In the genomic region with DNA sequence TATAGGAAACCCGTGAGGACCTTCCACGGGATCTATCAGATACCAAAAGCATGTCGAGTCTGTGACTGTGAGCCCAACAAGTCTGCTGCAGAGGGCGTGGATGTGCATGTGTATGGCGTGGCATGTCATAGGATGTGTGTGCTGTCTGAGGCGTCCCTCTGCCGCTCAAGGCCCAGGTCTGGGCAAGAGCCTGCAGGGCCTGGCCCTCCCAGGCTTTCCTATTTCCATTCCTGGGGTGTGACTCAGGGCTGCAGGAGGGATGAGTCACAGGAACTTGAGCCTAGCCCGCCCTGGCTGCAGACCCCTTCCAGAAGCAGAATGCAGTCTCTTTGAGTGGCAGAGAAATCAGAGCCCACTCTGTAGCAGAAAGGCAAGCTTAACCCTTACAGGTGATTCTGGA, we compare ENCODE assay signal across 8 mouse cellular contexts. TPM values are rescaled to one million over a fixed set of nuclear protein-coding genes. Genes with fewer than 3 reads are reported as not detected.
A peak's percentile ranks its signal among the peaks of the same experiment; 100 is the strongest.
DNase-seq lines count a peak whose midpoint lies in the region; ATAC-seq and TF ChIP-seq lines count a peak whose summit lies in the region.

No protein-coding gene starts in this region.

- ATAC-seq in kidney, embryonic 16.5 days (ENCODE audit: low FRiP score, low TSS enrichment): no peak
- no peak for ATAC-seq in hindbrain, embryonic 13.5 days (ENCODE audit: low FRiP score)
- ATAC-seq in midbrain, postnatal 0 days (ENCODE audit: low FRiP score): no peak

- TF ChIP-seq CTCF in CH12.LX (conservative IDR thresholded peaks at IDR 0.05 in 1 of 2, IDR thresholded peaks at IDR 0.05 in 1 of 2; ENCODE audit: low read depth in 2 of 2, low read length in 2 of 2): no peak
- TF ChIP-seq CTCF in midbrain, postnatal 0 days (IDR thresholded peaks at IDR 0.05): no peak

- no peak for TF ChIP-seq POLR2A in CH12.LX (IDR thresholded peaks at IDR 0.05; ENCODE audit: low read depth, low read length)

- in situ Hi-C loops in CH12.LX (cut with MboI; ENCODE audit: low pct_ligation_motif_present, low pct_unique_long_range_greater_than_20kb, low sequenced_read_pairs): no loop called here

- H3K4me2 ChIP-seq in kidney, embryonic 16.5 days (replicated peaks; ENCODE audit: low read depth, low read length): no peak overlapping the region
- H3K4me2 ChIP-seq in CH12.LX (ENCODE audit: insufficient read depth, low read depth, poor library complexity, severe bottlenecking): no peak overlapping the region
- peak overlapping the region; percentile 75 for H3K4me2 ChIP-seq in hindbrain, embryonic 13.5 days
- peak overlapping the region; percentile 96 for H3K4me2 ChIP-seq in midbrain, postnatal 0 days (ENCODE audit: low read depth, low read length, poor library complexity, severe bottlenecking)

- no peak overlapping the region for H3K9ac ChIP-seq in kidney, embryonic 16.5 days (replicated peaks; ENCODE audit: low read length)
- H3K9ac ChIP-seq in CH12.LX (ENCODE audit: insufficient read depth, low read depth): no peak overlapping the region
- peak overlapping the region; percentile 75 for H3K9ac ChIP-seq in hindbrain, embryonic 13.5 days
- no peak overlapping the region for H3K9ac ChIP-seq in midbrain, postnatal 0 days (replicated peaks; ENCODE audit: low read length, poor library complexity, severe bottlenecking)

- H3K9me3 ChIP-seq in kidney, embryonic 16.5 days (ENCODE audit: low read length): no peaks in the 10 kb centered on the region
- no peaks in the 10 kb centered on the region for H3K9me3 ChIP-seq in CH12.LX (replicated peaks; ENCODE audit: low read length)
- H3K9me3 ChIP-seq in embryonic facial prominence, embryonic 10.5 days: no peaks in the 10 kb centered on the region
- no peaks in the 10 kb centered on the region for H3K9me3 ChIP-seq in hindbrain, embryonic 13.5 days
- H3K9me3 ChIP-seq in midbrain, postnatal 0 days (ENCODE audit: low read length): no peaks in the 10 kb centered on the region

- H3K27me3 ChIP-seq in kidney, embryonic 16.5 days (ENCODE audit: insufficient read depth, low read length): no peaks in the 10 kb centered on the region
- no peaks in the 10 kb centered on the region for H3K27me3 ChIP-seq in CH12.LX (replicated peaks)
- H3K27me3 ChIP-seq in embryonic facial prominence, embryonic 10.5 days (replicated peaks; ENCODE audit: low read depth, poor library complexity, severe bottlenecking): no peaks in the 10 kb centered on the region
- 0 out of 2 replicates have a peak, but pooled peaks cover 5% of the 10 kb centered on the region for H3K27me3 ChIP-seq in hindbrain, embryonic 13.5 days
- no peaks in the 10 kb centered on the region for H3K27me3 ChIP-seq in midbrain, postnatal 0 days (ENCODE audit: insufficient read depth, low read length)

- dilution Hi-C loops in CH12.LX (cut with MboI; ENCODE audit: extremely low pct_ligation_motif_present, extremely low pct_unique_long_range_greater_than_20kb, low sequenced_read_pairs): no loop called here

- no peak for TF ChIP-seq RAD21 in CH12.LX (IDR thresholded peaks at IDR 0.05; ENCODE audit: low read depth, low read length)

- WGBS in kidney, embryonic 16.5 days: 66% methylated on average over 8 of the region's 8 CpGs
- WGBS in embryonic facial prominence, embryonic 10.5 days: 74% methylated on average over 8 of the region's 8 CpGs
- 75% methylated on average over 8 of the region's 8 CpGs for WGBS in hindbrain, embryonic 13.5 days
- 81% methylated on average over 8 of the region's 8 CpGs for WGBS in midbrain, postnatal 0 days

- no peak for TF ChIP-seq EP300 in CH12.LX (IDR thresholded peaks at IDR 0.05; ENCODE audit: low read length)

- peaks cover 3% of the 10 kb centered on the region for H3K79me2 ChIP-seq in CH12.LX (replicated peaks; ENCODE audit: control insufficient read depth, extremely low read depth, insufficient read depth, poor library complexity, severe bottlenecking)

- peaks cover 77% of the 10 kb centered on the region for H3K4me1 ChIP-seq in kidney, embryonic 16.5 days (ENCODE audit: insufficient read depth, low read length)
- peaks cover 34 to 76% of the 10 kb centered on the region in 2 experiments for H3K4me1 ChIP-seq in CH12.LX (ENCODE audit: control insufficient read depth in 1 of 2, insufficient read depth in 2 of 2)
- H3K4me1 ChIP-seq in embryonic facial prominence, embryonic 10.5 days: peaks cover 86% of the 10 kb centered on the region
- peaks cover 66% of the 10 kb centered on the region for H3K4me1 ChIP-seq in hindbrain, embryonic 13.5 days (replicated peaks)
- H3K4me1 ChIP-seq in midbrain, postnatal 0 days (ENCODE audit: insufficient read depth, low read length): peaks cover 18% of the 10 kb centered on the region

- DNase-seq in kidney, adult 11 months: peak; percentile 46
- DNase-seq in CH12.LX (ENCODE audit: extremely low read depth): no peak
- DNase-seq in embryonic facial prominence, embryonic 10.5 days (ENCODE audit: low spot score): no peak
- no peak for DNase-seq in midbrain, postnatal 0 days (ENCODE audit: low spot score)
- DNase-seq in spleen, adult 12 weeks (ENCODE audit: low spot score): no peak
- no peak for DNase-seq in thymus, postnatal 10 days (ENCODE audit: low spot score in 2 of 2)

- no peak overlapping the region; the same call in 1 of the 2 replicates for H3K27ac ChIP-seq in kidney, embryonic 16.5 days (ENCODE audit: low read length)
- no peak overlapping the region for H3K27ac ChIP-seq in CH12.LX (ENCODE audit: insufficient read depth, low read depth)
- H3K27ac ChIP-seq in embryonic facial prominence, embryonic 10.5 days (replicated peaks): 0 out of 2 replicates have a peak overlapping the region, but pooled peaks have one; percentile 12
- no peak overlapping the region for H3K27ac ChIP-seq in hindbrain, embryonic 13.5 days
- no peak overlapping the region for H3K27ac ChIP-seq in midbrain, postnatal 0 days (ENCODE audit: low read depth, low read length)

- H3K4me3 ChIP-seq in kidney, embryonic 16.5 days (ENCODE audit: low read length): no peak overlapping the region
- no peak overlapping the region for H3K4me3 ChIP-seq in CH12.LX (replicated peaks in 1 of 3; ENCODE audit: low read depth in 2 of 3, low read length in 2 of 3, poor library complexity in 1 of 3)
- H3K4me3 ChIP-seq in embryonic facial prominence, embryonic 10.5 days: peak overlapping the region; percentile 58
- no peak overlapping the region for H3K4me3 ChIP-seq in hindbrain, embryonic 13.5 days
- H3K4me3 ChIP-seq in midbrain, postnatal 0 days (ENCODE audit: low read depth, low read length): peak overlapping the region; percentile 50; the same call in 1 of the 2 replicates

- H3K36me3 ChIP-seq in kidney, embryonic 16.5 days (ENCODE audit: insufficient read depth, low read length): no peaks in the 10 kb centered on the region
- no peaks in the 10 kb centered on the region for H3K36me3 ChIP-seq in CH12.LX (replicated peaks in 1 of 2; ENCODE audit: control insufficient read depth in 1 of 2, insufficient read depth in 1 of 2, low read length in 1 of 2)
- H3K36me3 ChIP-seq in embryonic facial prominence, embryonic 10.5 days (replicated peaks): peaks cover 2% of the 10 kb centered on the region; the same call in 1 of the 2 replicates
- H3K36me3 ChIP-seq in hindbrain, embryonic 13.5 days: no peaks in the 10 kb centered on the region
- H3K36me3 ChIP-seq in midbrain, postnatal 0 days (ENCODE audit: insufficient read depth, low read length): no peaks in the 10 kb centered on the region

RNA-seq across cellular contexts. Expression of a gene that starts 2.1 kb away (rescaled TPM):
- polyA plus RNA-seq in kidney, embryonic 16.5 days (2015; fragmentation: Nextera tagmentation; extraction: Ambion mirVana): 96.2 and 101 TPM in 2 replicates
- 28.3 and 34.4 TPM in 2 replicates for total RNA-seq in CH12.LX (2012; rRNA removed)
- total RNA-seq in CH12.LX (2014; rRNA removed): 27.0 and 31.9 TPM in 2 replicates
- 40.2 and 45.9 TPM in 2 replicates for polyA plus RNA-seq in CH12.LX (2012; ENCODE audit: insufficient read length, low read depth)
- polyA plus RNA-seq in embryonic facial prominence, embryonic 10.5 days (2016; fragmentation: Nextera tagmentation; extraction: Ambion mirVana): 93.2 and 110 TPM in 2 replicates
- 364 and 409 TPM in 2 replicates for polyA plus RNA-seq in hindbrain, embryonic 13.5 days (2015; fragmentation: Nextera tagmentation; extraction: Ambion mirVana)
- 315 and 337 TPM in 2 replicates for total RNA-seq in midbrain, postnatal 0 days (2014; rRNA removed)
- polyA plus RNA-seq in midbrain, postnatal 0 days (2015; fragmentation: Nextera tagmentation; extraction: Ambion mirVana): 760 and 829 TPM in 2 replicates

RNA-seq across cellular contexts. Expression of a gene that starts 9.0 kb away (rescaled TPM):
- polyA plus RNA-seq in kidney, embryonic 16.5 days (2015; fragmentation: Nextera tagmentation; extraction: Ambion mirVana): 15.2 and 15.3 TPM in 2 replicates
- 30.5 and 37.7 TPM in 2 replicates for total RNA-seq in CH12.LX (2012; rRNA removed)
- total RNA-seq in CH12.LX (2014; rRNA removed): 34.3 and 40.2 TPM in 2 replicates
- polyA plus RNA-seq in CH12.LX (2012; ENCODE audit: insufficient read length, low read depth): 19.3 and 21.9 TPM in 2 replicates
- polyA plus RNA-seq in embryonic facial prominence, embryonic 10.5 days (2016; fragmentation: Nextera tagmentation; extraction: Ambion mirVana): 10.8 and 12.0 TPM in 2 replicates
- polyA plus RNA-seq in hindbrain, embryonic 13.5 days (2015; fragmentation: Nextera tagmentation; extraction: Ambion mirVana): 11.9 and 14.1 TPM in 2 replicates
- 2.3 and 2.8 TPM in 2 replicates for total RNA-seq in midbrain, postnatal 0 days (2014; rRNA removed)
- polyA plus RNA-seq in midbrain, postnatal 0 days (2015; fragmentation: Nextera tagmentation; extraction: Ambion mirVana): 4.1 and 5.3 TPM in 2 replicates

RNA-seq across cellular contexts. Expression of a gene that starts 15.6 kb away (rescaled TPM):
- polyA plus RNA-seq in kidney, embryonic 16.5 days (2015; fragmentation: Nextera tagmentation; extraction: Ambion mirVana): 11.0 and 11.8 TPM in 2 replicates
- total RNA-seq in CH12.LX (2012; rRNA removed): 0.63 and 1.5 TPM in 2 replicates
- 0.23 and 0.34 TPM in 2 replicates for total RNA-seq in CH12.LX (2014; rRNA removed)
- polyA plus RNA-seq in CH12.LX (2012; ENCODE audit: insufficient read length, low read depth): 0.45 and 0.86 TPM in 2 replicates
- 45.2 and 50.1 TPM in 2 replicates for polyA plus RNA-seq in embryonic facial prominence, embryonic 10.5 days (2016; fragmentation: Nextera tagmentation; extraction: Ambion mirVana)
- polyA plus RNA-seq in hindbrain, embryonic 13.5 days (2015; fragmentation: Nextera tagmentation; extraction: Ambion mirVana): 18.8 and 21.4 TPM in 2 replicates
- total RNA-seq in midbrain, postnatal 0 days (2014; rRNA removed): 45.1 and 51.1 TPM in 2 replicates
- 52.1 and 58.4 TPM in 2 replicates for polyA plus RNA-seq in midbrain, postnatal 0 days (2015; fragmentation: Nextera tagmentation; extraction: Ambion mirVana)

RNA-seq across cellular contexts. Expression of a gene that starts 15.6 kb away (rescaled TPM):
- polyA plus RNA-seq in kidney, embryonic 16.5 days (2015; fragmentation: Nextera tagmentation; extraction: Ambion mirVana): 15.9 and 16.8 TPM in 2 replicates
- total RNA-seq in CH12.LX (2012; rRNA removed): 11.6 and 16.2 TPM in 2 replicates
- 3.9 and 4.7 TPM in 2 replicates for total RNA-seq in CH12.LX (2014; rRNA removed)
- 25.2 and 33.2 TPM in 2 replicates for polyA plus RNA-seq in CH12.LX (2012; ENCODE audit: insufficient read length, low read depth)
- polyA plus RNA-seq in embryonic facial prominence, embryonic 10.5 days (2016; fragmentation: Nextera tagmentation; extraction: Ambion mirVana): 22.2 TPM in 2 replicates
- polyA plus RNA-seq in hindbrain, embryonic 13.5 days (2015; fragmentation: Nextera tagmentation; extraction: Ambion mirVana): 32.4 and 34.7 TPM in 2 replicates
- total RNA-seq in midbrain, postnatal 0 days (2014; rRNA removed): 114 and 143 TPM in 2 replicates
- 16.3 and 17.2 TPM in 2 replicates for polyA plus RNA-seq in midbrain, postnatal 0 days (2015; fragmentation: Nextera tagmentation; extraction: Ambion mirVana)

RNA-seq across cellular contexts. Expression of a gene that starts 23.1 kb away (rescaled TPM):
- polyA plus RNA-seq in kidney, embryonic 16.5 days (2015; fragmentation: Nextera tagmentation; extraction: Ambion mirVana): 6.4 and 7.3 TPM in 2 replicates
- total RNA-seq in CH12.LX (2012; rRNA removed): 2.3 and 2.6 TPM in 2 replicates
- 0.09 and 0.19 TPM in 2 replicates for total RNA-seq in CH12.LX (2014; rRNA removed)
- polyA plus RNA-seq in CH12.LX (2012; ENCODE audit: insufficient read length, low read depth): 1.7 and 2.4 TPM in 2 replicates
- 4.9 and 8.5 TPM in 2 replicates for polyA plus RNA-seq in embryonic facial prominence, embryonic 10.5 days (2016; fragmentation: Nextera tagmentation; extraction: Ambion mirVana)
- polyA plus RNA-seq in hindbrain, embryonic 13.5 days (2015; fragmentation: Nextera tagmentation; extraction: Ambion mirVana): 57.4 and 59.2 TPM in 2 replicates
- 273 and 276 TPM in 2 replicates for total RNA-seq in midbrain, postnatal 0 days (2014; rRNA removed)
- polyA plus RNA-seq in midbrain, postnatal 0 days (2015; fragmentation: Nextera tagmentation; extraction: Ambion mirVana): 120 and 121 TPM in 2 replicates

Comparison
In these comparisons a context has a peak if more than half of its experiments do, and no peak if none do; other contexts are left out.
1. H3K4me2 ChIP-seq: peak in hindbrain, embryonic 13.5 days (single experiment) and midbrain, postnatal 0 days (single experiment); none in kidney, embryonic 16.5 days (single experiment) and CH12.LX (single experiment).
2. H3K4me3 ChIP-seq: peak in embryonic facial prominence, embryonic 10.5 days (single experiment) and midbrain, postnatal 0 days (single experiment); none in kidney, embryonic 16.5 days (single experiment), CH12.LX (0 of 3) and hindbrain, embryonic 13.5 days (single experiment).